Mouse (Mus musculus) left cerebral cortex, postnatal 25 days (tissue): ENCODE measurements around the gene Cerk. TPM values are rescaled to one million over a fixed set of nuclear protein-coding genes. Genes with fewer than 3 reads are reported as not detected.
"Not testable (repeated sequence)": the region's sequence is repeated elsewhere in the genome, so short reads cannot be mapped to it uniquely, and the experiment has no call there.

ENCODE experiments used
- DNase-seq, 2 experiments: peaks; one replicate each; pipeline ENCODE4 v3.0.0; 2022; ENCODE audit warnings: low spot score in 2 of 2, mixed read lengths in 1 of 2
- intact Hi-C: fragments of 180-260 bp; cut with DNase I; formaldehyde crosslinking; loops from one replicate; pipeline ENCODE4 v1.15.1; 2025
- total RNA-seq, 2 experiments: library from RNA; stranded (reverse); gene quantifications; 2 replicates each; pipeline ENCODE4 v1.2.3; 2021

Cerk gene
- total RNA-seq, 2 experiments from 2014 or later = 53.6 to 55.1 TPM

GRCm38 (mm10) chr15:86213753-86214548, 28.0 kb upstream of the Cerk start, which contains the start of gene Tbc1d22a:
Tbc1d22a (plus strand) TSS chr15:86214459.
- DNase-seq = peak; percentile 94 to 96
- intact Hi-C loops = no loop called here

- DNase-seq, intact Hi-C loops: not testable (repeated sequence)
These were observed 26.3 kb upstream of the Cerk start for GRCm38 (mm10) chr15:86212193-86212592.

- intact Hi-C loops = no loop called here
These were observed 20.4 kb upstream of the Cerk start for GRCm38 (mm10) chr15:86206385-86206784.

GRCm38 (mm10) chr15:86205300-86205699, 19.4 kb upstream of the Cerk start:
- DNase-seq = no peak
- intact Hi-C loops = no loop called here

More at GRCm38 (mm10) chr15:86206385-86206784, 20.4 kb upstream of the Cerk start:
- DNase-seq = no peak

DNA sequence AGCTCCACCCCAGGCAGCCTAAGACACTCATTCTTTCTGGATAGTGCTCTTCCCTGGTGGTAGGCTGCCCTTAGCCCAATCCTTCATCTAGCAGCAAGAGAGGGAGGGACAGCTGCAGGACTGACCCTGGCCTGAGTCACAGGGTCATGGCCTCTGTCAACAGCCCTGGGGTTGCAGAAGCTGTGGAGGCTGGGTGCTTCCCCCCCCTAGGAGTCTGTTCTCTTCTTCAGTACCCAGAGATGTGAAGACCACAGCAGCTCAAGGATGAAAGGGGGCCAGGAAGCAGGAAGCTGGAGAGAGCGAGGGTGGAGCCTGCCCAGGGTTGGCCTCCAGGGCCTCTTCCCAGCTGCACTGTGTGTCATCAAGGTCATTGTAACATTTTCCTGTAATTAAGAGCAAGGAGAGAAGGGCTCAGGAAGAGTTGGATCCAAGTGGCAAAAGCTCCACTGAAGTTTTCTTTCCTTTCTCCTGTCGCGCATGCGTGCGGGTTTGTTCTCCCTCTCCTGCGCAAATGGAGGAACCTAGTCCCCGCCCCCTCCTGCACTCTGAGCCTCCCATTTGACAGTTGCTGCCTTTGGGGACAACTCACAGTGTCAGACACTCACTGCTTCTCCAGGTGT, 18.1 kb upstream of the Cerk start:
- intact Hi-C loops = no loop called here

GRCm38 (mm10) chr15:86203292-86203793, 17.4 kb upstream of the Cerk start:
- no peak for DNase-seq

More for the DNA sequence above, 18.1 kb upstream of the Cerk start:
- no peak for DNase-seq

GRCm38 (mm10) chr15:86202640-86203039, 16.7 kb upstream of the Cerk start:
- intact Hi-C loops = no loop called here
- DNase-seq = no peak

More at GRCm38 (mm10) chr15:86203292-86203793, 17.4 kb upstream of the Cerk start:
- intact Hi-C loops = no loop called here

DNA sequence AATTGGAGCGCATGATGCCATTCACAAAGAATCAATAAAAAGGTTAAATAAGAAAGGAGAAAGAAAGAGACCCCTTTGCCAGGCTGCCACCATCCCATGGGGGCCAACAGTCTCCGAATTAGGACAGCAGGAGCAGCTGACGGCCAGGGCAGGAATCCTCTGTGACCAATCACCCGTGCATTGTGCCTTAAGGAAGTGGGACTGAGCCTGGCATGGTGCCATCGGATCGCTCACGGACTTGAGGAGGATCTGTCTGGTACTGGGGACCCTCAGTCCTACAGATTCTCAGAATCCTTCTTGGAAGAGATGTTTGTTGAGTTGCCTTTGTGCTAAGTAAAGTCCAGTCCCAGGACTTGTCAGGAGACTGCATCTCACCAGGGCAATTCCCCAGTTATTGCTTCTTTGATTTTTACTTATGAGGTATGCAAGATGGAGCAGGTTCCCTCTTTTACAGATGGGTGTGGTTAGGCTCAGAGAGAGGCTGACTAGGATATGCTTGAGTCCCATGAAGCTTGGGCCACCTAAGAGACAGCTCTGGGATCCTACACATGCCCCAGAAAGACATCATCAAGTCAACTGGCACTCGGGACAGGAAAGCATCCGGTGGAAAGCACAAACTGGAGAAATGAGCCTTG, 15.9 kb upstream of the Cerk start:
- no peak for DNase-seq
- intact Hi-C loops = no loop called here

- intact Hi-C loops = no loop called here
These were observed 15.2 kb upstream of the Cerk start for GRCm38 (mm10) chr15:86201095-86201494.

DNA sequence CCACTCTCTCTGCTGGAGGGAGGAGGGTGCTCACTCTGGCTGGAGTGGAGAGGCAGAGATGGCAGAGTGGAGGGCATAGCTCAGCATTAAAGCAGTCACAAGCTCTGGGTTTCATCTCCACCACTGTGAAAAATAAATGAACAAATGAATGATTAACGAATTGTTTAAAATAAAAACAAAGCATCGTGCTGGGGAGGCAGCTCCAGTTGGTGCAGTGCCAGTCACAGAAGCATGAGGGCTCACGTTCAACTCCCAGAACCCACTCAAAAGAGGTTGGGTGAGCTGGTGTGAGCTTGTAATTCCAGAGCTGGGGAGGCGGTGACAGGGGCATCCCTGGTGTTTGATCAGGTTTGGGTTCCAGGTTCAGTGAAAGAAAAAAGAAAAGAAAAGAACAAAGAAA, 14.2 kb upstream of the Cerk start:
- no peak for DNase-seq
- intact Hi-C loops = no loop called here

More at GRCm38 (mm10) chr15:86201095-86201494, 15.2 kb upstream of the Cerk start:
- no peak for DNase-seq

- DNase-seq = no peak
- intact Hi-C loops = no loop called here
These were observed 13.5 kb upstream of the Cerk start for GRCm38 (mm10) chr15:86199482-86199881.

DNA sequence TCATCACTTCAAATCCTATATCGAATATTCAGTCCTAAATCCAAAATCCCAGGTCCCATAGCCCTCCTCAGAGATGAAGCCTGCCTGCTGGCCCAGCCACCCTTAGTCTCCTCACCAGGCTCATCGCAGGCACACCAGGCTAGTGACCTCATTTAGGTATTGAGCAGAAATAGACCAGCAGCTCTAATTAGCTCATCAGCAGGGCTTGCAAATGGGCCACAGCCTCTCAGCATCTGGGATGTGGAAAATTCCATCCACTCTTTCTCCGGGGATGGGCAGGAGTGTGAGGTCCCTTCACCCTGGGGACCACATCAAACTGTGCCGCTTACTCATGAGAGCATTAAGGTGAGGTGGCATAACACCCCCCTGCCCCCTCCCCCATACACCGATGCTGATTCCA, 13.1 kb upstream of the Cerk start:
- intact Hi-C loops = no loop called here
- peak in 1 of 2 experiments; percentile 63 for DNase-seq

DNA sequence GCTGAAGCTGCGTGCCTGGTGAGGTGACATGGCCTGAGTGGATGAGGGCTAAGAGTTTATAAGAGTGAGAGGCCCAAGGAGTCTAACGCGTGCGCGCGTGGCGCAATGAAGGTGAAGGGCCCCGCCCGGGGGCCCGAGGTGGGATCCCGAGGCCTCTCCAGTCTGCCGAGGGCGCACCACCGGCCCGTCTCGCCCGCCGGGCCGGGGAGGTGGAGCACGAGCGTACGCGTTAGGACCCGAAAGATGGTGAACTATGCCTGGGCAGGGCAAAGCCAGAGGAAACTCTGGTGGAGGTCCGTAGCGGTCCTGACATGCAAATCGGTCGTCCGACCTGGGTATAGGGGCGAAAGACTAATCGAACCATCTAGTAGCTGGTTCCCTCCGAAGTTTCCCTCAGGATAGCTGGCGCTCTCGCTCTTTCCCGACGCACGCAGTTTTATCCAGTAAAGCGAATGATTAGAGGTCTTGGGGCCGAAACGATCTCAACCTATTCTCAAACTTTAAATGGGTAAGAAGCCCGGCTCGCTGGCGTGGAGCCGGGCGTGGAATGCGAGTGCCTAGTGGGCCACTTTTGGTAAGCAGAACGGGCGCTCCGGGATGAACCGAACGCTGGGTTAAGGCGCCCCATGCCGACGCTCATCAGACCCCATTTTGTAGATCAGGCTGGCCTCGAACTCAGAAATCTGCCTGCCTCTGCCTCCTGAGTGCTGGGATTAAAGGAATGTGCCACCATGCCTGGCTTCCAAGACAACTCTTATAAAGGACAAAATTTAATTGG, 8.9 kb upstream of the Cerk start:
- intact Hi-C loops, DNase-seq: not testable (repeated sequence)

GRCm38 (mm10) chr15:86191933-86192332, 6.0 kb upstream of the Cerk start:
- no peak for DNase-seq

GRCm38 (mm10) chr15:86191505-86191904, 5.6 kb upstream of the Cerk start:
- intact Hi-C loops = no loop called here
- DNase-seq = no peak

More at GRCm38 (mm10) chr15:86191933-86192332, 6.0 kb upstream of the Cerk start:
- intact Hi-C loops = no loop called here

GRCm38 (mm10) chr15:86190387-86190786, 4.4 kb upstream of the Cerk start:
- intact Hi-C loops = no loop called here
- no peak for DNase-seq

GRCm38 (mm10) chr15:86188746-86189470, 3.0 kb upstream of the Cerk start:
- intact Hi-C loops = no loop called here
- peak in 1 of 2 experiments; percentile 65 for DNase-seq

- intact Hi-C loops = no loop called here
- peak in 1 of 2 experiments; percentile 33 for DNase-seq
These were observed 2.2 kb upstream of the Cerk start for GRCm38 (mm10) chr15:86188186-86188585.

GRCm38 (mm10) chr15:86186686-86187085, 745 bp upstream of the Cerk start:
- intact Hi-C loops = no loop called here
- peak in 1 of 2 experiments; percentile 44 for DNase-seq
